Mouse (Mus musculus) CH12.LX (cell line): ENCODE data around the gene Znhit3. TPM values are rescaled to one million over a fixed set of nuclear protein-coding genes. Genes with fewer than 3 reads are reported as not detected.

Source experiments
- DNase-seq: peaks from one replicate; pipeline ENCODE4 v3.0.0-alpha.2; 2013; ENCODE audit errors: extremely low read depth
- H3K27ac ChIP-seq: 2 replicates; pipeline ENCODE4 v1.5.1; 2012; ENCODE audit warnings: low read depth, mild to moderate bottlenecking, control low read depth, moderate library complexity; ENCODE audit not compliant: insufficient read depth
- H3K27me3 ChIP-seq: replicated peaks from 2 replicates; pipeline ENCODE3; 2012; ENCODE audit warnings: inconsistent platforms
- H3K36me3 ChIP-seq, 2 experiments: replicated peaks in 1 of 2; 2 replicates each; pipeline versions ENCODE3 to v1.6.1; 2012; ENCODE audit warnings: inconsistent platforms in 1 of 2, low read length in 1 of 2, mild to moderate bottlenecking in 1 of 2, mixed read lengths in 1 of 2, moderate library complexity in 1 of 2; ENCODE audit not compliant: control insufficient read depth in 1 of 2, insufficient read depth in 1 of 2
- H3K4me1 ChIP-seq, 2 experiments: 2 replicates each; pipeline ENCODE4 v1.6.1; 2012; ENCODE audit warnings: inconsistent platforms in 1 of 2, moderate library complexity in 1 of 2; ENCODE audit not compliant: insufficient read depth in 2 of 2, control insufficient read depth in 1 of 2
- H3K4me2 ChIP-seq: 2 replicates; pipeline ENCODE4 v1.6.1; 2012; ENCODE audit warnings: low read depth, mild to moderate bottlenecking, control low read depth; ENCODE audit not compliant: poor library complexity, insufficient read depth, severe bottlenecking
- H3K4me3 ChIP-seq, 3 experiments: fragments of 150-350 bp in 1 of 3; sonication (generic) in 1 of 3; replicated peaks in 1 of 3; 2 replicates each; pipeline versions ENCODE3 to v1.5.1; 2011 to 2012; ENCODE audit warnings: low read depth in 2 of 3, low read length in 2 of 3, mild to moderate bottlenecking in 2 of 3, moderate library complexity in 2 of 3, control low read depth in 1 of 3, improper control_type of control experiment in 1 of 3, inconsistent platforms in 1 of 3, mixed read lengths in 1 of 3; ENCODE audit not compliant: poor library complexity in 1 of 3
- H3K79me2 ChIP-seq: replicated peaks from 2 replicates; pipeline ENCODE4 v1.6.1; 2012; ENCODE audit warnings: mild to moderate bottlenecking, moderate library complexity; ENCODE audit not compliant: control insufficient read depth, poor library complexity, insufficient read depth, severe bottlenecking; ENCODE audit errors: extremely low read depth
- H3K9ac ChIP-seq: 2 replicates; pipeline ENCODE4 v1.6.1; 2012; ENCODE audit warnings: low read depth, mild to moderate bottlenecking, control low read depth, moderate library complexity; ENCODE audit not compliant: insufficient read depth
- H3K9me3 ChIP-seq: replicated peaks from 2 replicates; pipeline ENCODE3; 2012; ENCODE audit warnings: low read length, inconsistent platforms, mixed read lengths
- E2F4 ChIP-seq: IDR thresholded peaks from 2 replicates; pipeline ENCODE4 v1.6.1; 2011; ENCODE audit warnings: low read depth, low read length, improper control_type of control experiment; ENCODE audit not compliant: insufficient replicate concordance
- EP300 ChIP-seq: IDR thresholded peaks from 2 replicates; pipeline ENCODE4 v1.6.1; 2011; ENCODE audit warnings: low read length, improper control_type of control experiment
- HCFC1 ChIP-seq: IDR thresholded peaks from 2 replicates; pipeline ENCODE4 v1.6.1; 2012; ENCODE audit warnings: low read depth, mild to moderate bottlenecking, inconsistent platforms, low read length, improper control_type of control experiment
- JUN ChIP-seq: IDR thresholded peaks from 2 replicates; pipeline ENCODE4 v1.6.1; 2011; ENCODE audit warnings: low read depth, mild to moderate bottlenecking, low read length, improper control_type of control experiment, moderate library complexity; ENCODE audit not compliant: insufficient read depth
- MAFK ChIP-seq: IDR thresholded peaks from 2 replicates; pipeline ENCODE4 v1.6.1; 2011; ENCODE audit warnings: low read length, improper control_type of control experiment; ENCODE audit not compliant: insufficient replicate concordance
- MAX ChIP-seq: IDR thresholded peaks from 2 replicates; pipeline ENCODE4 v1.6.1; 2011; ENCODE audit warnings: low read length, improper control_type of control experiment
- MYC ChIP-seq: IDR thresholded peaks from 2 replicates; pipeline ENCODE4 v1.6.1; 2011; ENCODE audit warnings: low read depth, mild to moderate bottlenecking, improper control_type of control experiment, low read length
- POLR2AphosphoS2 ChIP-seq: IDR thresholded peaks from 2 replicates; pipeline ENCODE4 v1.6.1; 2011; ENCODE audit warnings: low read depth, low read length, improper control_type of control experiment
- SIN3A ChIP-seq: IDR thresholded peaks from 2 replicates; pipeline ENCODE4 v1.6.1; 2012; ENCODE audit warnings: low read length, improper control_type of control experiment, inconsistent platforms
- TBP ChIP-seq: conservative IDR thresholded peaks from 2 replicates; pipeline ENCODE4 v1.6.1; 2011; ENCODE audit warnings: low read depth, low read length, improper control_type of control experiment
- ZC3H11A ChIP-seq: IDR thresholded peaks from 2 replicates; pipeline ENCODE4 v1.6.1; 2012; ENCODE audit warnings: low read depth, mild to moderate bottlenecking, inconsistent platforms, low read length, improper control_type of control experiment
- ZNF384 ChIP-seq: IDR thresholded peaks from 2 replicates; pipeline ENCODE4 v1.6.1; 2012; ENCODE audit warnings: low read depth, low read length, improper control_type of control experiment, inconsistent platforms
- dilution Hi-C: fragments of 300-500 bp; cut with MboI; formaldehyde crosslinking; loops from 2 replicates; pipeline ENCODE4 v1.14.3; 2020; ENCODE audit warnings: low sequenced_read_pairs; ENCODE audit not compliant: extremely low pct_unique_long_range_greater_than_20kb, extremely low pct_ligation_motif_present
- in situ Hi-C: fragments of 300-500 bp; cut with MboI; formaldehyde crosslinking; loops from 3 replicates; pipeline ENCODE4 v1.14.3; 2019; ENCODE audit warnings: low sequenced_read_pairs, low pct_ligation_motif_present, low pct_unique_long_range_greater_than_20kb, mixed read lengths
- polyA plus RNA-seq: library from polyadenylated mRNA; unstranded; fragments of >175 nt; gene quantifications from 2 replicates; pipeline ENCODE4 v1.2.1, GENCODE M21; 2012; ENCODE audit warnings: low read depth; ENCODE audit not compliant: insufficient read length
- total RNA-seq, 2 experiments: library from RNA; depleted of rRNA; stranded (reverse); fragments of 300-350 nt in 1 of 2; fragments of >200 nt in 1 of 2; gene quantifications; 2 replicates each; pipeline ENCODE4 v1.2.3; 2012 to 2014

The Znhit3 gene
- total and polyA plus RNA-seq, 3 experiments, result 59.3 to 130 (median 62.9) TPM

DNA sequence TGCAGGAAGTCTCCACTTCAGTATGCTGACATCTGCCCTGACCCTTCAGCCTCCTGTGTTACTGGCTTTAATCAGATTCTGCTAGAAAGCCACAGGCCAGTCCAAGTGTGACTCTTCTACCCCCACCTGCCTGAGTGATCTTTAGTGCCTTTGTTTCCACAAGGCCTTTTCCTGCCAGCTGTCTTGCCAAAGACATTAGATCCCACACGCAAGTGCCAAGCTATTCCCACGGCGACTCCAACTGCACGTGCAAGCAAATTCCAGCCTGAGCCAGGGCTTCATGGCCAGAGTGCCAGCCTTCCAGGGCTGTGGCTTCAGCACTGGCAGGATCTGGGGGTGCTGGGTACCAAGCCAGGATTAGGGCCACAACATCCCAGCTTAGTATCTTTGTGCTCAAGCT, 5.8 kb downstream of the Znhit3 start (continued):
- TF ChIP-seq JUN, result no peak

GRCm38 (mm10) chr11:84908480-84908879, 7.7 kb downstream of the Znhit3 start:
- Histone ChIP-seq H3K27ac (no peak overlapping the region), H3K79me2 (no peaks in the 10 kb centered on the region), H3K4me2 (no peak overlapping the region), H3K27me3 (no peaks in the 10 kb centered on the region), H3K36me3 (peaks cover 77 to 93% of the 10 kb centered on the region in 2 experiments), H3K4me3 (no peak overlapping the region), H3K9me3 (no peaks in the 10 kb centered on the region), H3K9ac (no peak overlapping the region), H3K4me1 (peaks cover 0 to 5% of the 10 kb centered on the region in 2 experiments; a peak in 1 of 4 replicates)
- TF ChIP-seq POLR2AphosphoS2 (no peak), HCFC1 (no peak), MAFK (no peak), TBP (no peak), SIN3A (no peak), ZC3H11A (no peak), MAX (no peak), MYC (no peak)
- in situ Hi-C loops, result no loop called here
- no peak for DNase-seq
- dilution Hi-C loops, result no loop called here

DNA sequence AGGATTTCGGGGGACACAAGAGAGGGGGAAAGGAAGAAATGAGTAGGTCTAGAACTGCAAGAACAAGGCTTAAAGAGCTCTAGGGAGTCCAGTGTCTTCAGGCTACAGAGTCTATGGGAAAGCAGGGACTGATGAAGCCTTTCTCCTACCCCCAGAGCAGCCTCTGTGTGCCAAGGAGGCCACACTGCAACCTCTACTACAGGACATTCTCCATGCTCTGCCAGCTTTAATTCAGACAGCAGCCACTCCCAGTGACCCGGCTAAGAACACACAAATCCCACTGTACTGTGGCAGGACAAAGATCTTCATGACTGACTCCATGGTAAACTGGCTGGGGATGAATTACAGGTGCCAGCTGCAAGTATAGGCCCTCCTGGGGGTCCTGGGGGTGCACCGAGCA, 9.1 kb downstream of the Znhit3 start:
- peaks cover 83 to 96% of the 10 kb centered on the region in 2 experiments for H3K36me3 ChIP-seq
- peaks cover 0 to 5% of the 10 kb centered on the region in 2 experiments; a peak in 1 of 4 replicates for H3K4me1 ChIP-seq
- in situ Hi-C loops, result no loop called here
- no peak overlapping the region for H3K4me2 ChIP-seq
- no peak overlapping the region for H3K9ac ChIP-seq
- no peak overlapping the region for H3K27ac ChIP-seq
- H3K27me3 ChIP-seq, result no peaks in the 10 kb centered on the region
- TF ChIP-seq E2F4 (no peak), ZNF384 (no peak)
- no peak overlapping the region for H3K4me3 ChIP-seq
- DNase-seq, result no peak
- H3K9me3 ChIP-seq, result no peaks in the 10 kb centered on the region
- no peaks in the 10 kb centered on the region for H3K79me2 ChIP-seq
- dilution Hi-C loops, result no loop called here

- H3K9me3 ChIP-seq, result no peaks in the 10 kb centered on the region
- peaks cover 87 to 97% of the 10 kb centered on the region in 2 experiments for H3K36me3 ChIP-seq
- H3K4me2 ChIP-seq, result no peak overlapping the region
- no peaks in the 10 kb centered on the region for H3K27me3 ChIP-seq
- no peak overlapping the region for H3K9ac ChIP-seq
- TF ChIP-seq HCFC1 (no peak), EP300 (peak; percentile 35; the same call in 1 of the 2 replicates)
- in situ Hi-C loops (no loop called here), dilution Hi-C loops (no loop called here)
- H3K4me3 ChIP-seq, result no peak overlapping the region
- no peaks in the 10 kb centered on the region for H3K79me2 ChIP-seq
- H3K4me1 ChIP-seq, result peaks cover 0 to 5% of the 10 kb centered on the region in 2 experiments; a peak in 1 of 4 replicates
- no peak for DNase-seq
- no peak overlapping the region for H3K27ac ChIP-seq
Observed at GRCm38 (mm10) chr11:84904597-84905144, 11.5 kb downstream of the Znhit3 start.
